In the genomic region with DNA sequence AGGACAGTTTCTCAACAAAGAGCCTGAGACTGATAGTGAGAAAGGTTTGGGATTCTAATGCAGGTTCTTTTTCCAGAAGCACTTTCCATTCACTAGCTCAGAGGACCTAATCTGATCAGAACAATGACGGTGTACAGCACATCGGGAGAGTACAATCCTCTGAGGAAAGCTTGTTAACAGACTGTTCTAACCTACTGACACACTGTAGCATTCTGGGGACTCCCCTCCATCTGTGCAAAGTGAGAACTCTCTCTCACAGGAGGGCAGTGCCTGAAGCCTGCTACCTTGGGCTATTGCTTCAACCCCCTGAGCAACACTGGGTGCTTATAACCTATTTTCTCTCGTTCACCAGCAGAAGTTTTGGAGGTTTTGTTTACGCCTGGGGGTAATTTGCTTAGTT, we compare ENCODE assay signal across 13 mouse cellular contexts.
DNase-seq lines count a peak whose midpoint lies in the region; ATAC-seq lines count a peak whose summit lies in the region.
"Had no signal": no experiment of that assay in that cellular context is flagged by ENCODE, and none has a peak within 500 bp of the region (broad histone marks: within the 10 kb centered on the region; RNA-seq: fewer than 3 reads in every experiment).

No protein-coding gene starts in this region.

- no peak for DNase-seq in liver
- DNase-seq in forebrain, embryonic 10.5 days (ENCODE audit: extremely low spot score, low spot score) = peak; percentile 17
- DNase-seq in retina, postnatal 1 day = peak; percentile 60
- no peak for DNase-seq in left cerebral cortex, postnatal 25 days (ENCODE audit: low spot score in 2 of 2)
- no peak for DNase-seq in right cerebral cortex, adult 2 months (ENCODE audit: low spot score in 2 of 2)
- DNase-seq in right cerebral cortex, postnatal 36 days (ENCODE audit: low spot score in 2 of 2) = no peak
- DNase-seq: kidney, adult 9 months; spleen, adult 18-20 months had no signal

- H3K36me3 ChIP-seq in liver, embryonic 12.5 days = no peaks in the 10 kb centered on the region
- H3K36me3 ChIP-seq in forebrain, embryonic 10.5 days (replicated peaks) = peaks cover 12% of the 10 kb centered on the region
- H3K36me3 ChIP-seq in liver, embryonic 15.5 days (replicated peaks) = no peaks in the 10 kb centered on the region

- no peak overlapping the region for H3K9ac ChIP-seq in liver, embryonic 12.5 days
- H3K9ac ChIP-seq in liver, embryonic 15.5 days = no peak overlapping the region

- no peak for ATAC-seq in liver, embryonic 12.5 days
- no peak for ATAC-seq in liver, embryonic 15.5 days (ENCODE audit: insufficient read depth)

- H3K4me3 ChIP-seq in liver, embryonic 12.5 days = no peak overlapping the region
- H3K4me3 ChIP-seq in forebrain, embryonic 10.5 days = no peak overlapping the region
- no peak overlapping the region for H3K4me3 ChIP-seq in liver, embryonic 15.5 days (replicated peaks)
- H3K4me3 ChIP-seq: erythroblast, embryonic 14.5 days had no signal

- intact Hi-C loops in left cerebral cortex, postnatal 25 days (cut with DNase I) = no loop called here

- H3K27me3 ChIP-seq in liver, embryonic 12.5 days (replicated peaks) = no peaks in the 10 kb centered on the region
- H3K27me3 ChIP-seq in forebrain, embryonic 10.5 days (ENCODE audit: poor library complexity, severe bottlenecking) = peaks cover 60% of the 10 kb centered on the region
- H3K27me3 ChIP-seq in liver, embryonic 15.5 days = no peaks in the 10 kb centered on the region
- H3K27me3 ChIP-seq: Patski had no signal

- H3K27ac ChIP-seq in liver, embryonic 12.5 days = peak overlapping the region; percentile 23; the same call in 1 of the 2 replicates
- 0 out of 2 replicates have a peak overlapping the region, but pooled peaks have one; percentile 53 for H3K27ac ChIP-seq in forebrain, embryonic 10.5 days
- H3K27ac ChIP-seq in liver, embryonic 15.5 days (replicated peaks) = peak overlapping the region; percentile 34; the same call in 1 of the 2 replicates

- peaks cover 50% of the 10 kb centered on the region for H3K4me1 ChIP-seq in liver, embryonic 12.5 days
- peaks cover 24% of the 10 kb centered on the region for H3K4me1 ChIP-seq in forebrain, embryonic 10.5 days
- H3K4me1 ChIP-seq in liver, embryonic 15.5 days (replicated peaks) = peaks cover 38% of the 10 kb centered on the region

- 39% methylated on average over 4 of the region's 4 CpGs for WGBS in liver, embryonic 12.5 days (ENCODE audit: insufficient replicate concordance)
- 21% methylated on average over 4 of the region's 4 CpGs for WGBS in forebrain, embryonic 10.5 days
- WGBS in liver, embryonic 15.5 days (ENCODE audit: insufficient replicate concordance) = 35% methylated on average over 4 of the region's 4 CpGs

- no peaks in the 10 kb centered on the region for H3K9me3 ChIP-seq in liver, embryonic 12.5 days (replicated peaks)
- no peaks in the 10 kb centered on the region for H3K9me3 ChIP-seq in forebrain, embryonic 10.5 days
- H3K9me3 ChIP-seq in liver, embryonic 15.5 days (replicated peaks) = no peaks in the 10 kb centered on the region

- H3K4me2 ChIP-seq in liver, embryonic 12.5 days = 0 out of 2 replicates have a peak overlapping the region, but pooled peaks have one; percentile 24
- no peak overlapping the region for H3K4me2 ChIP-seq in liver, embryonic 15.5 days
- H3K4me2 ChIP-seq: heart, embryonic 11.5 days had no signal

Comparison
In these comparisons a context has a peak if more than half of its experiments do, and no peak if none do; other contexts are left out.
1. DNase-seq: peak in forebrain, embryonic 10.5 days (single experiment) and retina, postnatal 1 day (single experiment); none in liver (single experiment), left cerebral cortex, postnatal 25 days (0 of 2), right cerebral cortex, adult 2 months (0 of 2) and right cerebral cortex, postnatal 36 days (0 of 2).
2. Peak in every context shown above with its lines, with median percentiles within 50 percentile points of each other: H3K27ac ChIP-seq.